Mouse (Mus musculus) G1E (cell line): ENCODE data around the gene Rpl7l1.

Experiments
- CTCF ChIP-seq: IDR thresholded peaks from 2 replicates; pipeline ENCODE4 v1.5.1; 2012; ENCODE audit warnings: low read depth, low read length, inconsistent platforms, mixed read lengths
- GATA1 ChIP-seq: IDR thresholded peaks from 2 replicates; pipeline ENCODE4 v1.6.1; 2012; ENCODE audit warnings: borderline replicate concordance, low read length, inconsistent platforms, mixed read lengths
- TAL1 ChIP-seq: conservative IDR thresholded peaks from 2 replicates; pipeline ENCODE4 v1.6.1; 2012; ENCODE audit warnings: low read depth, low read length, inconsistent platforms, mixed read lengths

DNA sequence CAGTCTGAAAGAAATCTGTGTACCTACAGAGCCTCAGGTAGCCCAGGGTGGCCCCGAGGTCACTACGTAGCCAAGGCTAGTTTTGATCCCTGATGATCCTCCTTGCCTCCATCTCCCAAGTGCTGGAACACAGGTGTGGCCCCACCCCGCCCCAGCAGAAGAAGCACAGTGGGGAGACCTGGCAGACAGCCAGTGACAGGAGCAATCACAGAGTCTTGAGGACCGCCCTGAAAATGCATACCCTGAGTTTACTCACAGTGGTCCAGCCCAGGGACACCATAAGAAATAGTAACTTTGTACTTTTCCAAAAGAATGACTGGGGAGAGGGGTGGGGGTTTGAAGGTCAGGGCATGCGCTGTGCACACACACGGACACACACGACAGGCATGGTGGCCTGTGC is 38.2 kb upstream of the Rpl7l1 start:
- TF ChIP-seq CTCF (no peak), TAL1 (no peak), GATA1 (no peak)
